Mouse (Mus musculus) small intestine, adult 2 months (tissue): ENCODE measurements around the gene Ccdc163.

Experiments
- CTCF ChIP-seq: fragments of 200-500 bp; IDR thresholded peaks from 2 replicates; pipeline ENCODE4 v1.5.1; 2012; ENCODE audit warnings: low read depth, mild to moderate bottlenecking, control low read depth, inconsistent platforms, low read length, moderate library complexity, mixed read lengths; ENCODE audit not compliant: insufficient replicate concordance, insufficient read length; ENCODE audit errors: extremely low read depth
- POLR2A ChIP-seq: fragments of 200-500 bp; IDR thresholded peaks from 2 replicates; pipeline ENCODE4 v1.6.1; 2012; ENCODE audit warnings: low read depth, mild to moderate bottlenecking, control low read depth, inconsistent platforms, low read length, moderate library complexity

DNA sequence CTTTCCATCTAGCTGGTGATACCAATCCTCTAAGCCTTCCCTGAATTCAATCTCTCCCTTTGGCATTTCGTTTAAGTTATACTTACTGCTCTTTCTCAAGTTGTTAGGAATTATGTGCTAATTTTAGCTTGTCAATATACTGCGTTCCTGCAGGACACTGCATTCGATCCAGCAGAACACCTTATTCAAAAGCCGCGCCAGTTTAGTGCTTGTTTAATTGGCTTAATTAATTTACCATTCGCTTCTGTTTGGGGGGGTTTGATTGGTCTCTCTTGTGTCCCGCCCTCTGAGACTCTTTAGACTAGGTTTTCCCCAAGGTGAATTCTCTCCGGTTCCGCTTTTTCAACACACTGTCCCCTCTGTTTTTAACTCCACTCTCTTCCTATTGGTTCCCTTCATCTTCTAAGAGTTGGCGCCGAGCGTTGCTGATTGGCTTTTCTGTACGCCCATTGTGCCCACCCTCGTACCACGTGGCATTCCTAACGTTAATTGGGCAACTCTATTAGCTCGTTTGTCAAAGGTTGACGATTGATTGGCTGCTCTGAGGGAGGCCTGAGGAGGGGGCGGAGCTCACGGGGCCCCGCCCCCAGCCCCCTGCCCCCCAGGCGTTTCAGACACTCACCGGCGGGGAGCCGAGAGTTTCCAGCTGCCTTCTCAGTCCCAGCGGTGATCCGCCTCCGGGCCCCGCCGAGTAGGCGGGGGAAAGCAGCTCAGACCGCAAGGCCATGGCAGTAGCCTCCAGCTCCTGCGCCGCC is 12.2 kb downstream of the Ccdc163 start, which contains the start of gene Tesk2:
- TF ChIP-seq CTCF (no peak), POLR2A (peak; percentile 87)
